Mouse (Mus musculus) ES-Bruce4 (cell line): ENCODE measurements around the gene Chmp5. TPM values are rescaled to one million over a fixed set of nuclear protein-coding genes. Genes with fewer than 3 reads are reported as not detected.

Experiments used
- H3K27ac ChIP-seq: 2 replicates; pipeline ENCODE4 v1.5.1; 2012; ENCODE audit warnings: low read length, inconsistent platforms; ENCODE audit not compliant: insufficient read depth
- H3K27me3 ChIP-seq: 2 replicates; pipeline ENCODE4 v1.6.1; 2012; ENCODE audit warnings: mild to moderate bottlenecking, low read length, inconsistent platforms; ENCODE audit not compliant: control insufficient read depth, poor library complexity, insufficient read depth, severe bottlenecking
- H3K36me3 ChIP-seq: 2 replicates; pipeline ENCODE4 v1.6.1; 2012; ENCODE audit warnings: inconsistent platforms, mild to moderate bottlenecking, low read length, moderate library complexity; ENCODE audit not compliant: control insufficient read depth, poor library complexity, insufficient read depth, severe bottlenecking
- H3K4me1 ChIP-seq: one replicate; pipeline ENCODE4 v1.8.1; 2011; ENCODE audit warnings: low read length; ENCODE audit not compliant: control insufficient read depth, insufficient read depth
- H3K4me3 ChIP-seq: 2 replicates; pipeline ENCODE4 v1.5.1; 2011; ENCODE audit warnings: low read depth, mild to moderate bottlenecking, low read length
- H3K9ac ChIP-seq: 2 replicates; pipeline ENCODE4 v1.6.1; 2012; ENCODE audit warnings: low read depth, mild to moderate bottlenecking, inconsistent platforms; ENCODE audit not compliant: poor library complexity, severe bottlenecking
- H3K9me3 ChIP-seq: replicated peaks from 2 replicates; pipeline ENCODE4 v1.6.1; 2012; ENCODE audit warnings: mild to moderate bottlenecking, low read length, inconsistent platforms; ENCODE audit not compliant: control insufficient read depth, poor library complexity, insufficient read depth, severe bottlenecking
- CTCF ChIP-seq: IDR thresholded peaks from one replicate; pipeline ENCODE4 v1.8.1; 2011; ENCODE audit warnings: low read depth, low read length
- EP300 ChIP-seq: IDR thresholded peaks from 2 replicates; pipeline ENCODE4 v1.6.1; 2011; ENCODE audit warnings: low read depth, low read length; ENCODE audit not compliant: insufficient read depth
- POLR2A ChIP-seq: IDR thresholded peaks from one replicate; pipeline ENCODE4 v1.8.1; 2011; ENCODE audit warnings: low read length; ENCODE audit not compliant: insufficient read depth
- polyA plus RNA-seq: library from polyadenylated mRNA; stranded (reverse); fragments of >200 nt; gene quantifications from 2 replicates; pipeline ENCODE4 v1.2.4, GENCODE M21; 2011; ENCODE audit warnings: low read depth; ENCODE audit not compliant: missing spikeins, insufficient read depth, insufficient read length

The Chmp5 gene
- 117 and 120 TPM in 2 replicates for polyA plus RNA-seq

GRCm38 (mm10) chr4:40948160-40948708 is at the start of gene Chmp5, which contains the start of gene Bag1:
Gene Chmp5, plus strand, starts transcription at chr4:40948407.
Gene Bag1, minus strand, starts transcription at chr4:40948294.
- peak within 1 kb of the TSS; percentile 78 for H3K9ac ChIP-seq
- no peaks in the 10 kb centered on the region for H3K9me3 ChIP-seq
- peak within 1 kb of the TSS; percentile 98 for H3K4me3 ChIP-seq
- H3K4me1 ChIP-seq, result no peaks in the 10 kb centered on the region
- H3K36me3 ChIP-seq, result peaks cover 17% of the 10 kb centered on the region
- H3K27me3 ChIP-seq, result no peaks in the 10 kb centered on the region
- 0 out of 2 replicates have a peak within 1 kb of the TSS, but pooled peaks have one; percentile 24 for H3K27ac ChIP-seq
- TF ChIP-seq POLR2A, result peak; percentile 75
- no peak for TF ChIP-seq EP300

GRCm38 (mm10) chr4:40898476-40899044 is 49.6 kb upstream of the Chmp5 start:
- H3K27ac ChIP-seq, result peak overlapping the region; percentile 85
- TF ChIP-seq CTCF, result no peak
- peak; percentile 88 for TF ChIP-seq EP300
- no peak overlapping the region for H3K9ac ChIP-seq
- peaks cover 1% of the 10 kb centered on the region for H3K4me1 ChIP-seq
- H3K27me3 ChIP-seq, result no peaks in the 10 kb centered on the region
- no peaks in the 10 kb centered on the region for H3K36me3 ChIP-seq
- H3K9me3 ChIP-seq, result peaks cover 5% of the 10 kb centered on the region; the same call in 1 of the 2 replicates
- H3K4me3 ChIP-seq, result no peak overlapping the region

- Histone ChIP-seq H3K9ac (no peak overlapping the region), H3K4me1 (peaks cover 1% of the 10 kb centered on the region), H3K27ac (peak overlapping the region; percentile 65), H3K4me3 (no peak overlapping the region), H3K9me3 (peaks cover 5% of the 10 kb centered on the region; the same call in 1 of the 2 replicates), H3K36me3 (no peaks in the 10 kb centered on the region), H3K27me3 (no peaks in the 10 kb centered on the region)
- no peak for TF ChIP-seq CTCF
- no peak for TF ChIP-seq EP300
- no peak for TF ChIP-seq POLR2A
Measured at GRCm38 (mm10) chr4:40899264-40899663, 48.9 kb upstream of the Chmp5 start.

- Histone ChIP-seq H3K36me3 (no peaks in the 10 kb centered on the region), H3K27me3 (no peaks in the 10 kb centered on the region), H3K9ac (no peak overlapping the region), H3K4me1 (peaks cover 1% of the 10 kb centered on the region), H3K9me3 (peaks cover 5% of the 10 kb centered on the region; the same call in 1 of the 2 replicates), H3K27ac (0 out of 2 replicates have a peak overlapping the region, but pooled peaks have one; percentile 65), H3K4me3 (no peak overlapping the region)
- TF ChIP-seq CTCF, result no peak
Measured at GRCm38 (mm10) chr4:40900071-40900470, 48.1 kb upstream of the Chmp5 start.

GRCm38 (mm10) chr4:40900612-40901011 is 47.6 kb upstream of the Chmp5 start:
- Histone ChIP-seq H3K27ac (no peak overlapping the region), H3K4me1 (peaks cover 1% of the 10 kb centered on the region), H3K9ac (no peak overlapping the region), H3K27me3 (no peaks in the 10 kb centered on the region), H3K9me3 (peaks cover 5% of the 10 kb centered on the region; the same call in 1 of the 2 replicates), H3K36me3 (no peaks in the 10 kb centered on the region), H3K4me3 (no peak overlapping the region)
- no peak for TF ChIP-seq POLR2A
- TF ChIP-seq EP300, result no peak
- TF ChIP-seq CTCF, result no peak

GRCm38 (mm10) chr4:40906298-40906697 is 41.9 kb upstream of the Chmp5 start:
- TF ChIP-seq POLR2A (no peak), CTCF (no peak), EP300 (no peak)
- H3K27ac ChIP-seq, result no peak overlapping the region
- no peaks in the 10 kb centered on the region for H3K27me3 ChIP-seq
- H3K4me1 ChIP-seq, result peaks cover 4% of the 10 kb centered on the region
- H3K4me3 ChIP-seq, result no peak overlapping the region
- no peak overlapping the region for H3K9ac ChIP-seq
- H3K36me3 ChIP-seq, result no peaks in the 10 kb centered on the region
- H3K9me3 ChIP-seq, result no peaks in the 10 kb centered on the region
